Mouse (Mus musculus) CH12.LX (cell line): Measurements from ENCODE around the gene Rnf38. TPM values are rescaled to one million over a fixed set of nuclear protein-coding genes. Genes with fewer than 3 reads are reported as not detected.

ENCODE experiments used
- DNase-seq: peaks from one replicate; pipeline ENCODE4 v3.0.0-alpha.2; 2013; ENCODE audit errors: extremely low read depth
- H3K27ac ChIP-seq: 2 replicates; pipeline ENCODE4 v1.5.1; 2012; ENCODE audit warnings: low read depth, mild to moderate bottlenecking, control low read depth, moderate library complexity; ENCODE audit not compliant: insufficient read depth
- H3K27me3 ChIP-seq: replicated peaks from 2 replicates; pipeline ENCODE3; 2012; ENCODE audit warnings: inconsistent platforms
- H3K36me3 ChIP-seq, 2 experiments: replicated peaks in 1 of 2; 2 replicates each; pipeline versions ENCODE3 to v1.6.1; 2012; ENCODE audit warnings: inconsistent platforms in 1 of 2, low read length in 1 of 2, mild to moderate bottlenecking in 1 of 2, mixed read lengths in 1 of 2, moderate library complexity in 1 of 2; ENCODE audit not compliant: control insufficient read depth in 1 of 2, insufficient read depth in 1 of 2
- H3K4me1 ChIP-seq, 2 experiments: 2 replicates each; pipeline ENCODE4 v1.6.1; 2012; ENCODE audit warnings: inconsistent platforms in 1 of 2, moderate library complexity in 1 of 2; ENCODE audit not compliant: insufficient read depth in 2 of 2, control insufficient read depth in 1 of 2
- H3K4me2 ChIP-seq: 2 replicates; pipeline ENCODE4 v1.6.1; 2012; ENCODE audit warnings: low read depth, mild to moderate bottlenecking, control low read depth; ENCODE audit not compliant: poor library complexity, insufficient read depth, severe bottlenecking
- H3K4me3 ChIP-seq, 3 experiments: fragments of 150-350 bp in 1 of 3; sonication (generic) in 1 of 3; replicated peaks in 1 of 3; 2 replicates each; pipeline versions ENCODE3 to v1.5.1; 2011 to 2012; ENCODE audit warnings: low read depth in 2 of 3, low read length in 2 of 3, mild to moderate bottlenecking in 2 of 3, moderate library complexity in 2 of 3, control low read depth in 1 of 3, improper control_type of control experiment in 1 of 3, inconsistent platforms in 1 of 3, mixed read lengths in 1 of 3; ENCODE audit not compliant: poor library complexity in 1 of 3
- H3K79me2 ChIP-seq: replicated peaks from 2 replicates; pipeline ENCODE4 v1.6.1; 2012; ENCODE audit warnings: mild to moderate bottlenecking, moderate library complexity; ENCODE audit not compliant: control insufficient read depth, poor library complexity, insufficient read depth, severe bottlenecking; ENCODE audit errors: extremely low read depth
- H3K9ac ChIP-seq: 2 replicates; pipeline ENCODE4 v1.6.1; 2012; ENCODE audit warnings: low read depth, mild to moderate bottlenecking, control low read depth, moderate library complexity; ENCODE audit not compliant: insufficient read depth
- H3K9me3 ChIP-seq: replicated peaks from 2 replicates; pipeline ENCODE3; 2012; ENCODE audit warnings: low read length, inconsistent platforms, mixed read lengths
- CHD1 ChIP-seq: IDR thresholded peaks from 2 replicates; pipeline ENCODE4 v1.6.1; 2012; ENCODE audit warnings: low read depth, low read length, improper control_type of control experiment, inconsistent platforms
- CHD2 ChIP-seq: IDR thresholded peaks from 2 replicates; pipeline ENCODE4 v1.6.1; 2011; ENCODE audit warnings: low read length, improper control_type of control experiment
- CTCF ChIP-seq, 2 experiments: IDR thresholded peaks in 1 of 2; conservative IDR thresholded peaks in 1 of 2; 2 replicates each; pipeline ENCODE4 v1.5.1; 2011 to 2012; ENCODE audit warnings: low read depth in 2 of 2, low read length in 2 of 2, improper control_type of control experiment in 1 of 2, inconsistent platforms in 1 of 2, mild to moderate bottlenecking in 1 of 2, moderate library complexity in 1 of 2
- ELF1 ChIP-seq: IDR thresholded peaks from 2 replicates; pipeline ENCODE4 v1.6.1; 2014; ENCODE audit warnings: low read depth, mild to moderate bottlenecking, inconsistent platforms, low read length, improper control_type of control experiment
- EP300 ChIP-seq: IDR thresholded peaks from 2 replicates; pipeline ENCODE4 v1.6.1; 2011; ENCODE audit warnings: low read length, improper control_type of control experiment
- ETS1 ChIP-seq: conservative IDR thresholded peaks from 2 replicates; pipeline ENCODE4 v1.6.1; 2012; ENCODE audit warnings: low read depth, mild to moderate bottlenecking, inconsistent platforms, low read length, improper control_type of control experiment, moderate library complexity
- JUND ChIP-seq: conservative IDR thresholded peaks from 2 replicates; pipeline ENCODE4 v1.6.1; 2011; ENCODE audit warnings: low read depth, low read length, improper control_type of control experiment
- KAT2A ChIP-seq: IDR thresholded peaks from 2 replicates; pipeline ENCODE4 v1.6.1; 2012; ENCODE audit warnings: low read length, improper control_type of control experiment, inconsistent platforms; ENCODE audit not compliant: insufficient replicate concordance
- RAD21 ChIP-seq: IDR thresholded peaks from 2 replicates; pipeline ENCODE4 v1.6.1; 2011; ENCODE audit warnings: low read depth, mild to moderate bottlenecking, low read length, improper control_type of control experiment, moderate library complexity
- SIN3A ChIP-seq: IDR thresholded peaks from 2 replicates; pipeline ENCODE4 v1.6.1; 2012; ENCODE audit warnings: low read length, improper control_type of control experiment, inconsistent platforms
- SMC3 ChIP-seq: IDR thresholded peaks from 2 replicates; pipeline ENCODE4 v1.6.1; 2011; ENCODE audit warnings: low read depth, low read length, improper control_type of control experiment
- TCF12 ChIP-seq: IDR thresholded peaks from 2 replicates; pipeline ENCODE4 v1.6.1; 2014; ENCODE audit warnings: low read depth, mild to moderate bottlenecking, inconsistent platforms, low read length, improper control_type of control experiment
- USF2 ChIP-seq: conservative IDR thresholded peaks from 2 replicates; pipeline ENCODE4 v1.6.1; 2011; ENCODE audit warnings: low read depth, low read length, improper control_type of control experiment
- ZMIZ1 ChIP-seq: IDR thresholded peaks from 2 replicates; pipeline ENCODE4 v1.6.1; 2012; ENCODE audit warnings: low read depth, mild to moderate bottlenecking, inconsistent platforms, low read length, improper control_type of control experiment
- dilution Hi-C: fragments of 300-500 bp; cut with MboI; formaldehyde crosslinking; loops from 2 replicates; pipeline ENCODE4 v1.14.3; 2020; ENCODE audit warnings: low sequenced_read_pairs; ENCODE audit not compliant: extremely low pct_unique_long_range_greater_than_20kb, extremely low pct_ligation_motif_present
- in situ Hi-C: fragments of 300-500 bp; cut with MboI; formaldehyde crosslinking; loops from 3 replicates; pipeline ENCODE4 v1.14.3; 2019; ENCODE audit warnings: low sequenced_read_pairs, low pct_ligation_motif_present, low pct_unique_long_range_greater_than_20kb, mixed read lengths
- polyA plus RNA-seq: library from polyadenylated mRNA; unstranded; fragments of >175 nt; gene quantifications from 2 replicates; pipeline ENCODE4 v1.2.1, GENCODE M21; 2012; ENCODE audit warnings: low read depth; ENCODE audit not compliant: insufficient read length
- total RNA-seq, 2 experiments: library from RNA; depleted of rRNA; stranded (reverse); fragments of 300-350 nt in 1 of 2; fragments of >200 nt in 1 of 2; gene quantifications; 2 replicates each; pipeline ENCODE4 v1.2.3; 2012 to 2014

Gene Rnf38
- total and polyA plus RNA-seq, 3 experiments = 5.4 to 13.2 (median 6.6) TPM

- Histone ChIP-seq H3K4me2 (no peak overlapping the region), H3K27me3 (no peaks in the 10 kb centered on the region), H3K9me3 (no peaks in the 10 kb centered on the region), H3K4me1 (no peaks in the 10 kb centered on the region; a peak in 1 of 4 replicates), H3K4me3 (no peak overlapping the region), H3K27ac (no peak overlapping the region), H3K9ac (no peak overlapping the region), H3K36me3 (peaks cover 0 to 2% of the 10 kb centered on the region in 2 experiments), H3K79me2 (no peaks in the 10 kb centered on the region)
- DNase-seq = no peak
- in situ Hi-C loops = loop anchor here (5.0 kb wide), 1 partner anchor 103 kb away; no protein-coding TSS in a partner anchor
- dilution Hi-C loops = no loop called here
- TF ChIP-seq SIN3A = no peak
Observed at GRCm38 (mm10) chr4:44179748-44180147, 53.8 kb downstream of the Rnf38 start.

- H3K9me3 ChIP-seq = no peaks in the 10 kb centered on the region
- peak; percentile 77 for DNase-seq
- in situ Hi-C loops = no loop called here
- H3K9ac ChIP-seq = no peak overlapping the region
- no peak overlapping the region for H3K4me2 ChIP-seq
- peaks cover 0 to 12% of the 10 kb centered on the region in 2 experiments; a peak in 2 of 4 replicates for H3K4me1 ChIP-seq
- H3K27me3 ChIP-seq = no peaks in the 10 kb centered on the region
- dilution Hi-C loops = no loop called here
- no peak overlapping the region for H3K27ac ChIP-seq
- TF ChIP-seq KAT2A (no peak), CTCF (conservative IDR thresholded peaks at IDR 0.05 in 1 of 2, IDR thresholded peaks at IDR 0.05 in 1 of 2; ENCODE audit: low read depth in 2 of 2, low read length in 2 of 2) (peak; percentile 56 to 85), SMC3 (peak; percentile 71), ZMIZ1 (no peak), RAD21 (peak; percentile 88)
- H3K79me2 ChIP-seq = no peaks in the 10 kb centered on the region
- no peaks in the 10 kb centered on the region for H3K36me3 ChIP-seq
- H3K4me3 ChIP-seq = no peak overlapping the region
Observed at GRCm38 (mm10) chr4:44173177-44173576, 60.4 kb downstream of the Rnf38 start.

GRCm38 (mm10) chr4:44172676-44173075 lies 60.9 kb downstream of the Rnf38 start:
- Histone ChIP-seq H3K79me2 (no peaks in the 10 kb centered on the region), H3K27ac (no peak overlapping the region), H3K4me2 (no peak overlapping the region), H3K4me3 (no peak overlapping the region), H3K27me3 (no peaks in the 10 kb centered on the region), H3K36me3 (no peaks in the 10 kb centered on the region), H3K9me3 (no peaks in the 10 kb centered on the region), H3K9ac (no peak overlapping the region), H3K4me1 (peaks cover 0 to 12% of the 10 kb centered on the region in 2 experiments; a peak in 2 of 4 replicates)
- dilution Hi-C loops (no loop called here), in situ Hi-C loops (no loop called here)
- no peak for TF ChIP-seq CHD1
- no peak for TF ChIP-seq ETS1
- TF ChIP-seq CHD2 = no peak
- no peak for TF ChIP-seq TCF12
- TF ChIP-seq CTCF (conservative IDR thresholded peaks at IDR 0.05 in 1 of 2, IDR thresholded peaks at IDR 0.05 in 1 of 2; ENCODE audit: low read depth in 2 of 2, low read length in 2 of 2) = no peak
- no peak for TF ChIP-seq JUND
- no peak for TF ChIP-seq USF2
- no peak for TF ChIP-seq ELF1
- TF ChIP-seq EP300 = no peak
- DNase-seq = no peak
